Mouse (Mus musculus) liver, embryonic 14.5 days (tissue): Measurements from ENCODE around the gene Thsd4. TPM values are rescaled to one million over a fixed set of nuclear protein-coding genes. Genes with fewer than 3 reads are reported as not detected.

Experiments used
- ATAC-seq: fragments of 200-750 bp; cut with Nextera tagmentation; 2 replicates; pipeline ENCODE4 v1.8.0; 2017; ENCODE audit warnings: moderate number of reproducible peaks, mild to moderate bottlenecking, moderate library complexity; ENCODE audit not compliant: insufficient read depth
- DNase-seq, 3 experiments: peaks; one replicate each; pipeline ENCODE4 v3.0.0-alpha.2; 2012 to 2013; ENCODE audit warnings: low read depth in 3 of 3, low spot score in 3 of 3
- H3K27ac ChIP-seq: fragments of 300-500 bp; sonication (generic); 2 replicates; pipeline ENCODE4 v1.5.1; 2014; ENCODE audit warnings: moderate library complexity, mild to moderate bottlenecking, control low read depth, inconsistent platforms
- H3K27me3 ChIP-seq: fragments of 300-500 bp; sonication (generic); 2 replicates; pipeline ENCODE4 v1.6.1; 2014; ENCODE audit warnings: mild to moderate bottlenecking, low read length, moderate library complexity; ENCODE audit not compliant: control insufficient read depth, insufficient read depth
- H3K36me3 ChIP-seq: fragments of 300-500 bp; sonication (generic); replicated peaks from 2 replicates; pipeline ENCODE4 v1.6.1; 2014; ENCODE audit warnings: low read depth; ENCODE audit not compliant: control insufficient read depth, insufficient read depth
- H3K4me1 ChIP-seq, 2 experiments: fragments of 200-500 bp in 1 of 2; fragments of 300-500 bp in 1 of 2; sonication (generic) in 1 of 2; replicated peaks; 2 replicates each; pipeline ENCODE4 v1.6.1; 2012 to 2014; ENCODE audit warnings: antibody characterized with exemption in 1 of 2, inconsistent platforms in 1 of 2, low read length in 1 of 2; ENCODE audit not compliant: control insufficient read depth in 2 of 2, insufficient read depth in 2 of 2
- H3K4me2 ChIP-seq: fragments of 300-500 bp; sonication (generic); 2 replicates; pipeline ENCODE4 v1.6.1; 2014; ENCODE audit warnings: low read depth, mild to moderate bottlenecking, control low read depth, moderate library complexity
- H3K4me3 ChIP-seq, 2 experiments: fragments of 200-500 bp in 1 of 2; fragments of 300-500 bp in 1 of 2; sonication (generic) in 1 of 2; 2 replicates each; pipeline ENCODE4 v1.5.1; 2012 to 2014; ENCODE audit warnings: low read depth in 2 of 2, low read length in 2 of 2, mild to moderate bottlenecking in 2 of 2, control low read depth in 1 of 2, inconsistent platforms in 1 of 2, moderate library complexity in 1 of 2; ENCODE audit not compliant: insufficient read depth in 1 of 2
- H3K9ac ChIP-seq: fragments of 300-500 bp; sonication (generic); replicated peaks from 2 replicates; pipeline ENCODE4 v1.6.1; 2014; ENCODE audit warnings: mild to moderate bottlenecking, control low read depth, moderate library complexity
- H3K9me3 ChIP-seq: fragments of 300-500 bp; sonication (generic); 2 replicates; pipeline ENCODE4 v1.6.1; 2016; ENCODE audit warnings: low read length, mixed read lengths; ENCODE audit not compliant: control insufficient read depth
- CTCF ChIP-seq: IDR thresholded peaks from 2 replicates; pipeline ENCODE4 v1.5.1; 2016; ENCODE audit warnings: antibody characterized with exemption, low read depth, control low read depth
- EP300 ChIP-seq: IDR thresholded peaks from 2 replicates; pipeline ENCODE4 v1.6.1; 2016; ENCODE audit warnings: antibody characterized with exemption, low read depth
- WGBS: fragments of 180-500 bp; shearing (Covaris S2); extraction: QIAGEN DNeasy Blood & Tissue Kit; methylation state at CpG from one replicate; pipeline ENCODE4 v1.1.7; 2014; ENCODE audit not compliant: insufficient replicate concordance; 5-methylcytosine and 5-hydroxymethylcytosine counted together
- polyA plus RNA-seq, 2 experiments: library from polyadenylated mRNA; depleted of rRNA in 1 of 2; stranded (reverse) in 1 of 2; unstranded in 1 of 2; fragments of >200 nt; fragmentation: Nextera tagmentation in 1 of 2; extraction: Ambion mirVana in 1 of 2; gene quantifications; 2 replicates each; pipeline versions ENCODE4 v1.2.1 to v1.2.3; 2012 to 2014

Thsd4 gene
- polyA plus RNA-seq, 2 experiments, result 0.43 to 0.48 TPM

DNA sequence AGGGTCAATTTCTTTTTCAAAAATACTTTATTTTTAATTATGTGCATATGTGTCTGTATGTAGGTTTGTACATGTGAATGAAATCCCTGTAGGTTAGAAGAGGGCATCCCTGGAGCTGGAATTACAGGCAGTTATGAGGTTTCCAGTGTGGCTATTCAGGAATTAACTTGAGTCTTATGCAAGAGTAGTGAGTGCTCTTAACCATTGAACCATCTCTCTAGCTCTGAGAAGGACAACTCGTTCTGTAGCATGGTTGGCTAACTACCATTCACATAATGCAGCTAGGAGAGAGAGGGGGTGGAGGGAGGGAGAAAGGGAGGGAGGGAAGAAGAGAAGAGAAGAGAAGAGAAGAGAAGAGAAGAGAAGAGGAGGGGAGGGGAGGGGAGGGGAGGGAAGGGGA, 444.1 kb downstream of the Thsd4 start:
- Histone ChIP-seq H3K9ac (no peak overlapping the region), H3K27me3 (no peaks in the 10 kb centered on the region), H3K4me2 (no peak overlapping the region), H3K9me3 (no peaks in the 10 kb centered on the region), H3K27ac (no peak overlapping the region), H3K4me1 (no peaks in the 10 kb centered on the region), H3K4me3 (no peak overlapping the region), H3K36me3 (no peaks in the 10 kb centered on the region)
- ATAC-seq, result no peak
- TF ChIP-seq EP300 (no peak), CTCF (no peak)
- WGBS, result 36% methylated on average over 1 of the region's 1 CpGs
- no peak for DNase-seq

DNA sequence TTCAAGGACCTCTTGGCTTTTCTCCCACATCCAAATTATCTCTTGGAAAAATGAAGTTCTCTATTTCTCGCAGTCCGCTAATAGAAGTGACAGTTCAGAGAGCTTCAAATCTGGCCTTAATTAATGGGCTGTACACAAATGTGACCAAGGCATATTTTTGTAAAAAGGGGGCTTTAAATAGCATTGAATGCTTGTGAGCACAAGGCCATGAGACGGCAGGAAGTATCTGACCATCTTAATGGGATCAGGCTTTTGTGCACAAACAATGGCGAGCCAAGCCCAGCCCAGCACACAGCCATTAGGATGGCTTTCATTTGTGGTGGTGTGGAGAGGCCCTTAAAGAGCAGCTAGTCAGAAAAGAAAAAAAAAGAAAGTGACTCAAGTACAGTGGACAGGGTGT, 445.4 kb downstream of the Thsd4 start:
- Histone ChIP-seq H3K36me3 (no peaks in the 10 kb centered on the region), H3K9ac (no peak overlapping the region), H3K4me3 (no peak overlapping the region), H3K27me3 (no peaks in the 10 kb centered on the region), H3K9me3 (no peaks in the 10 kb centered on the region), H3K4me2 (no peak overlapping the region), H3K4me1 (no peaks in the 10 kb centered on the region), H3K27ac (no peak overlapping the region)
- no peak for ATAC-seq
- WGBS, result 55% methylated on average over 4 of the region's 4 CpGs
- no peak for TF ChIP-seq EP300
- TF ChIP-seq CTCF, result no peak
- DNase-seq, result no peak

DNA sequence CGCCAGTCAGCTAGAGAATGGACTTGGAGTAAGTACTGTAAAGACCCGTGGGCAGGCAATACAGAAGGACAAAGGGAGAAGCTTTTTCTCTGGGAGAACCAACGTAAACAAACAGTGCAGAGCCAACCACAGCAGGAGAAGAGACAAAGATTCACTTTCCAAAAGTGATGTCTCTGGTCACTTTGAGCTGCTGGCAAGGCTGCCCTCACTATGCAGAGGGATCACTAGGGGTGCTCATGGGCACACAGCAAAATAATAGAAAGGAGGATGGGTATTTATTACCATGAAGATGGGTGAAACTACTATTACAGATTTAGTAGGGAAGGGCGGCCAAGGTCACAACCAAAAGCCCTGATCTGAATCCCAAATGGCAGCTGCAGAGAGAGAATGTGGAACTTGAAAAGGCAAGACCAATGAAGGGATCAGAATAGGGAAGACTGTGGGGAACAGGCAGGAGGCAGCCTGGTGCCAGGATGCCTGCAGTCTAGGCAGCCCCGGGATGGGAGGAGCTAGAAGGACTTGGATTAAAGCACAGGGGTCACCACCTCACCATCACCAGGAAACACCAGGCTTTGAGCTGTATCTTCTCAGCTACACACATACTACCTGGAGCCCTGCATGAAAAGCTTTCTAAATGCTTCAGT, 450.1 kb downstream of the Thsd4 start:
- H3K9me3 ChIP-seq, result no peaks in the 10 kb centered on the region
- H3K9ac ChIP-seq, result no peak overlapping the region
- TF ChIP-seq CTCF, result no peak
- no peak for TF ChIP-seq EP300
- no peaks in the 10 kb centered on the region for H3K27me3 ChIP-seq
- no peak for DNase-seq
- no peak overlapping the region for H3K27ac ChIP-seq
- no peak overlapping the region for H3K4me2 ChIP-seq
- no peak overlapping the region for H3K4me3 ChIP-seq
- no peaks in the 10 kb centered on the region for H3K36me3 ChIP-seq
- ATAC-seq, result no peak
- whole genome bisulfite sequencing, result 46% methylated on average over 5 of the region's 5 CpGs
- H3K4me1 ChIP-seq, result no peaks in the 10 kb centered on the region

GRCm38 (mm10) chr9:60067241-60067640, 454.6 kb downstream of the Thsd4 start:
- no peak overlapping the region for H3K9ac ChIP-seq
- no peaks in the 10 kb centered on the region for H3K4me1 ChIP-seq
- TF ChIP-seq CTCF, result no peak
- no peak for TF ChIP-seq EP300
- no peak for ATAC-seq
- no peak overlapping the region for H3K4me3 ChIP-seq
- H3K27me3 ChIP-seq, result no peaks in the 10 kb centered on the region
- no peaks in the 10 kb centered on the region for H3K9me3 ChIP-seq
- H3K27ac ChIP-seq, result no peak overlapping the region
- H3K36me3 ChIP-seq, result no peaks in the 10 kb centered on the region
- no peak overlapping the region for H3K4me2 ChIP-seq
- no peak for DNase-seq
- 78% methylated on average over 8 of the region's 8 CpGs for WGBS

GRCm38 (mm10) chr9:60065184-60065583, 456.7 kb downstream of the Thsd4 start:
- no peak for DNase-seq
- Histone ChIP-seq H3K4me3 (no peak overlapping the region), H3K4me1 (no peaks in the 10 kb centered on the region), H3K9me3 (no peaks in the 10 kb centered on the region), H3K36me3 (no peaks in the 10 kb centered on the region), H3K4me2 (no peak overlapping the region), H3K27me3 (no peaks in the 10 kb centered on the region), H3K27ac (no peak overlapping the region), H3K9ac (no peak overlapping the region)
- ATAC-seq, result no peak
- TF ChIP-seq EP300, result no peak
- TF ChIP-seq CTCF, result no peak
- 50% methylated on average over 4 of the region's 4 CpGs for WGBS
